Mouse (Mus musculus) urinary bladder, adult 2 months (tissue): ENCODE data around the gene Trip11. TPM values are rescaled to one million over a fixed set of nuclear protein-coding genes. Genes with fewer than 3 reads are reported as not detected.

Source experiments
- polyA plus RNA-seq: library from polyadenylated mRNA; depleted of rRNA; stranded (reverse); fragments of >200 nt; gene quantifications from 2 replicates; pipeline ENCODE4 v1.2.3, GENCODE M21; 2012; rRNA removed

Gene Trip11
- polyA plus RNA-seq, 1 experiment: 12.0 TPM

Other genes starting within 250 kb of the Trip11 start
- gene Tc2n, start 194.7 kb downstream of the Trip11 start, polyA plus RNA-seq: 7.9 and 10.1 TPM in 2 replicates
- 143 and 164 TPM in 2 replicates for gene Fbln5, start 94.2 kb downstream of the Trip11 start, polyA plus RNA-seq
- gene Atxn3, start 45.0 kb upstream of the Trip11 start, polyA plus RNA-seq: 17.4 and 17.6 TPM in 2 replicates
- gene Cpsf2, start 62.7 kb upstream of the Trip11 start, polyA plus RNA-seq: 9.5 and 10.8 TPM in 2 replicates
- gene Slc24a4, start 215.5 kb upstream of the Trip11 start, polyA plus RNA-seq: 0.01 and 0.06 TPM in 2 replicates